Mouse (Mus musculus): Measurements from ENCODE around the gene Tcf19.

GRCm38 (mm10) chr17:35512916-35513626, 3.6 kb downstream of the Tcf19 start:
- TF ChIP-seq POLR2A (IDR thresholded peaks at IDR 0.05; ENCODE audit: low read depth, low read length) (no peak), CTCF (IDR thresholded peaks at IDR 0.05; ENCODE audit: extremely low read depth, insufficient read length, insufficient replicate concordance, low read depth, low read length) (no peak)

Data from small intestine, adult 2 months (tissue).